Mouse (Mus musculus) B cell, adult (primary cell): Measurements from ENCODE around the gene Nkd1. TPM values are rescaled to one million over a fixed set of nuclear protein-coding genes. Genes with fewer than 3 reads are reported as not detected.

Experiments
- total RNA-seq: library from RNA; stranded (reverse); gene quantifications from 4 replicates; pipeline ENCODE4 v1.2.4, GENCODE M21; 2023; ENCODE audit not compliant: inconsistent age

Nkd1 gene
- total RNA-seq: not detected in 4 replicates

GRCm38 (mm10) chr8:88520985-88521527, at the start of gene Nkd1:
Gene Nkd1, plus strand, starts transcription at chr8:88521354.

GRCm38 (mm10) chr8:88635474-88636397, 114.6 kb downstream of the Nkd1 start, which contains the start of gene Snx20:
Gene Snx20, minus strand, starts transcription at chr8:88636128.

Other genes with a start within 250 kb of the Nkd1 start
- 127 to 136 TPM (median 133 TPM) in 4 replicates for gene Adcy7, start 249.0 kb upstream of the Nkd1 start, total RNA-seq
- gene Brd7, start 159.2 kb upstream of the Nkd1 start, total RNA-seq: 76.0 to 87.2 TPM (median 78.6 TPM) in 4 replicates
- 121 to 129 TPM (median 126 TPM) in 4 replicates for gene Snx20, start 114.8 kb downstream of the Nkd1 start, total RNA-seq
- gene Nod2, start 126.0 kb downstream of the Nkd1 start, total RNA-seq: 5.0 to 6.0 TPM (median 5.0 TPM) in 4 replicates
- 88.6 to 95.8 TPM (median 92.9 TPM) in 4 replicates for gene Cyld, start 175.7 kb downstream of the Nkd1 start, total RNA-seq